Mouse (Mus musculus) neural tube, embryonic 10.5 days (tissue): Measurements from ENCODE around the gene Mex3b.

Source experiments
- DNase-seq: peaks from one replicate; pipeline ENCODE4 v3.0.0-alpha.2; 2017; ENCODE audit warnings: low spot score; ENCODE audit errors: extremely low spot score

The Mex3b gene

DNA sequence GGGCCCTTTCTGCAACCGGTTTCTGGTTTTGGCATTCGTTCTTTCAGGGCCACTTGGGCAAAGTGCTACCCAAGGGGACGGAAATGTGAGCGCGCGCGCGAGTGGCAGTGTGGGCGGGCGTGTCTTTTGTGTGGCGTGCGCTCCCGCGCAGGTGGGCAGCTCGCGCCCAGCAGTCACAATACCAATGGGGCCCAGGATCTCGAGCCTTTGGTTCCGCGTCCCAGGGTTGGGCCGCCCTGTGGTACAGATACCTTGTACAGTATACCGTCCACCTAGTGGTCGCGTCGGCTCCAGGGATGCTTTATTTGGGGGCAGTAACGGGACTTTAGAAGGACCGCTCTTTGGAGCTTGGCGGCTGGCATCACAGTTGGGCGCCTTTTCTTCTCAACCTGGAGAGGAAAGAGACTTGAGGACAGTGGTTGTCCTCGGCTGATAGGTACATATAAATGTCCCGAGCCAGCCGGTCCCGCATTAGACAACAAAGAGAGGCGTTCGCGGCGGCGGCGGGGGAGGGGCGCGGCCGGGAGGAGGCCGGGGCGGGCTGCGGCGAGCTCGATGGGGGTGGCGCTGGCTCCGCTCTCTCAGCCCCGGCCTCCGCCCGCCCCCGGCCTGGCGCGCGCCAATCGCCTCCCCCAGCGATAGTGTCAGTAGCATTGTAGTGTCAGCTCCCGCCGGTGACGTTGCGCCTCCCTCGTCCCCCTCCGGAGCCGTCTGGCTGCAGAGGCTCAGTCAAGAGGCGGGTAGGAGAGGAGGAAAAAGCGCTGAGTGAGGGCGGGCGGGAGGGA, 455 bp upstream of the Mex3b start:
- DNase-seq = peak; percentile 94

DNA sequence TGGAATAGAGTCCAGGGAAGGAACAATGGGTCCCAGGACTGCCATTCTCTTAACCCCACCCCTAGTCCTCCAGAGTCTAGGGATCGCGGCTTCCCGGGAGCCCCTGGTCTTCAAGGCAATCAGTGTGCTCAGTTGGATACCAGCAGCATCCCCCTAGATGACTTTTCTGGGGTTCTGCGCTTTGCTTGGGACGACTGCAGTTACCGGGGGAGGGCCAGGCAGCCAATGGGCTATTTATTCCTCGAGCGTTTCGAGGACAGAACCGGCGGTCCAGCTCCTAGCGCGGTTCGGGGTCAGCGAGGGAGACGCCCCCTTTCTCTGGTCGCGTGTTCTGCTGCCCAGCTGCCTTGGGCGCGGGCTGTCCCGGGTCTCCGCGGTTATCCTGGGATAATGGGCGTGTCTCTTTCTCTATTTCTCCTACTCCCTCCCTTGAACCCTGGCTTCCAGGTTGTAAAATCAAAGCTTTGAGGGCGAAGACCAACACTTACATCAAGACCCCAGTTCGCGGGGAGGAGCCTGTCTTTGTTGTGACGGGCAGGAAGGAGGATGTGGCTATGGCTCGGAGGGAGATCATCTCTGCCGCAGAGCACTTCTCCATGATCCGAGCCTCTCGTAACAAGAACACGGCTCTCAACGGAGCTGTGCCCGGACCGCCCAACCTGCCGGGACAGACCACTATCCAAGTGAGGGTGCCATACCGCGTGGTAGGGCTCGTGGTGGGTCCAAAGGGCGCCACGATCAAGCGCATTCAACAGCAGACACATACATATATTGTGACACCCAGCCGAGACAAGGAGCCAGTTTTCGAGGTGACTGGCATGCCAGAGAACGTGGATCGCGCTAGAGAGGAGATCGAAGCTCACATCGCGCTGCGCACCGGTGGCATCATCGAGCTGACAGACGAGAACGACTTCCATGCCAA, 1.4 kb downstream of the Mex3b start:
- peak; percentile 72 for DNase-seq

DNA sequence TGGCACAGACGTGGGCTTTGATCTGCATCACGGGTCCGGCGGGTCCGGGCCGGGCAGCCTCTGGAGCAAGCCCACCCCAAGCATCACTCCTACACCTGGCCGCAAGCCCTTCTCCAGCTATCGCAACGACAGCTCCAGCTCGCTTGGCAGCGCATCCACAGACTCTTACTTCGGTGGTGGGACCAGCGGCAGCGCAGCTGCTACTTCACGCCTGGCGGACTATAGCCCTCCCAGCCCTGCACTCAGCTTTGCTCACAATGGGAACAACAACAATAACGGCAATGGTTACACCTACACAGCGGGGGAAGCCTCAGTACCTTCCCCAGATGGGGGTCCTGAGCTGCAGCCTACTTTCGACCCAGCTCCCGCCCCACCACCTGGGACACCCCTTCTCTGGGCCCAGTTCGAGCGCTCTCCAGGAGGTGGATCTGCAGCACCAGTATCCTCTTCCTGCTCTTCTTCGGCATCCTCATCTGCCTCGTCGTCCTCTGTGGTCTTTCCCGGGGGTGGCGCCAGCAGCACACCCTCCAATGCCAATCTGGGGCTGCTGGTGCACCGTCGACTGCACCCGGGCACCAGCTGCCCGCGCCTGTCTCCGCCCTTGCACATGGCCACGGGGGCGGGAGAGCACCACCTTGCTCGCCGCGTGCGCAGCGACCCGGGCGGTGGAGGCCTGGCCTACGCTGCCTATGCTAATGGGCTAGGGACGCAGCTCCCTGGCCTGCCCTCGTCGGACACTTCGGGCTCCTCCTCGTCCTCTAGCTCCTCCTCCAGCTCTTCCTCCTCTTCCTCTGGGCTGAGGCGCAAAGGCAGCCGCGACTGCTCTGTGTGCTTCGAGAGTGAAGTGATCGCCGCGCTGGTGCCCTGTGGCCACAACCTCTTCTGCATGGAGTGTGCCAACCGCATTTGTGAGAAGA, 2.4 kb downstream of the Mex3b start:
- peak; percentile 77 for DNase-seq

DNA sequence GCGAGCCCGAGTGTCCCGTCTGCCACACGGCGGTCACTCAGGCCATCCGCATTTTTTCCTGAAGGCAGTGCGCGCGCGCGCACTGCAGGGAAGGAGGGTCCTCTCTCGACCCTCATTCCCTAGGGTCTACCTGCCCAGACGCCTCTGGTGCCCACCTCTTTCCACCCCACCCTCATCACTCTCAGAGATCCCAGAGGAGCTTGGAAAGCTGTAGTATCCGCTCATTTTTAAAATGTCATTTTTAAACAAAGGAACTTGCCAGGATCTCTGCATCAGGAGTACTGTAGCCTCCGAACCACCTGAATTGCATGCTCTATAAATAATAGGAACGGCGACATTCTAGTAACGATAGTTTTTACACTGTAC, 3.0 kb downstream of the Mex3b start:
- DNase-seq = no peak

DNA sequence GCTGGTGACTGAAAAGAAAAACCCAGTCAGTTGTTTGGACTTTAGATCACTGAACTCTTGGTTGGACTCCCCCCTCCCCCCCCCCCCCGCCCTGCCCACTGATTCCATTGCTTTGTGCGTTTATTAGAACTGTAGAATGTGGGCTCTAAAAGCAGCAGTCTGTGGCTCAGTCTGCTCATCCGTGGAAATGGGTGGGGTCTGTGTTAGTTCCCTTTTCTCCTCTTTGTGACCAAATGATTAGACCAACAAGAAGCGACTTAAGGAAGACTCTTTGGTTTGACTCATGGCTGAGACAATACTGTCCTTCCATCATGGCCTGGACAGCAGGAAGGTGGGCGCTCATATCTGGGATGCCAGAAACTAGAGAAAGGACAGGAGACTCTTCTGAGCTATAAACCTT, 9.4 kb downstream of the Mex3b start:
- DNase-seq = no peak

DNA sequence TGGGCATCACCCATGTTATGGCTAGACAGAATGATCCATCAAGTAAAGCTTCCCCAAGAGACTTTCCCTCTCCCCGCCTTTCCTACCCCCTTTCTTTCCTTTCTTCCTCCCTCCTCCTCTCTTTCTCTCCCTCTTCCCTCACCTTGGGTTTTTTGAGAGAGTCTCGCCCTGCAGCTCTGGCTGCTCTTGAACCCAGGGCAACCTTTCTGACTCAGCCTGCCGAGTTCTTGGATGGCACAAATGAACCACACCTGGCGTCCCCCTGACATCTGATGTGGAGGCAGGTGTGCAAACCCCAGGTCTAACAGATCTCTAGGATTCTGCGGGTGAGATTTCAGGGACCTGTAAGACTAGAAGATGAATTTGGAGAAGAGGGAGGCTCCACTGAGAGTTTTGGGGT, 12.9 kb downstream of the Mex3b start:
- DNase-seq = no peak

DNA sequence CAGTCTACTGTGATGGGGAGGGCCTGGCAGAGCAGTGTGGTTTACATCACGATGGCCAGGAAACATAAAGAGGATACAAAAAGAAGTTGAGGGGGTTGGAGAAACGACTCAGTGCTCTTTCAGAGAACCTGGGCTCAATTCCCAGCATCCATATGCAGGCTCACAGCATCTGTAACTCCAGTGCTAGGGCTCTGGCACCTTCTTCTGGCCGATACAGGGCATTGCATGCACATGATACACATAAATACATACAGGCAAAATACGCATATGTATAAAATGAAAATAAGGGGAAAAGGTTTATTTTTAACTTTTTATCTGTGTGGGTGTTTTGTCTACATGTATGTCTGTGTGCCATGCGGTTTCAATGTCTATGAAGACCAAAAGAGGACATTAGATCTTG, 13.6 kb downstream of the Mex3b start:
- no peak for DNase-seq

DNA sequence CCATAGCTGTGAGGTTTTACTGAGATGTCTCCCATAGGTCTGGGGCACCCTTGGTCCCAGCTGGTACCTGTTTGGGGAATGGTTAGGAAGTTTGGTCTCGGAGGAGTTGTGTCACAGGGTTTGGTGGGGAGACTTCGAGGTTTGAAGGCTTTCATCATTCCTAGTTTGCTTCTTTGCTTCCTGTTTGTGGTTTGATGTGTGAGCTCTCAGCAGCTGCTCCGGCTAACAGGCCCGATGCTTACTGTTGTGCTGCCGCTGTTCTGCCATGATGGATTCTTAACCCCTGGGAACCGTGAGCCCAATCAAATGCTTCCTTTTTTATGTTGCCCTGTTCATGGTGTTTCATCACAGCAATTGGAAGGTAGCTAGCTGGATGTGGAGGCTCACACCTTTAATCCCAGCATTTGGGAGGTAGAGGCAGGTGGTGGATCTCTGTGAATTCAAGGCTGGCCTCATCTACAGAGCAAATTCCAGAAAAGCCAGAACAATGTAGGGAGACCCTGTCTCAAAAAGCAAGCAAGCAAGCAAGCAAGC, 23.3 kb downstream of the Mex3b start:
- no peak for DNase-seq

DNA sequence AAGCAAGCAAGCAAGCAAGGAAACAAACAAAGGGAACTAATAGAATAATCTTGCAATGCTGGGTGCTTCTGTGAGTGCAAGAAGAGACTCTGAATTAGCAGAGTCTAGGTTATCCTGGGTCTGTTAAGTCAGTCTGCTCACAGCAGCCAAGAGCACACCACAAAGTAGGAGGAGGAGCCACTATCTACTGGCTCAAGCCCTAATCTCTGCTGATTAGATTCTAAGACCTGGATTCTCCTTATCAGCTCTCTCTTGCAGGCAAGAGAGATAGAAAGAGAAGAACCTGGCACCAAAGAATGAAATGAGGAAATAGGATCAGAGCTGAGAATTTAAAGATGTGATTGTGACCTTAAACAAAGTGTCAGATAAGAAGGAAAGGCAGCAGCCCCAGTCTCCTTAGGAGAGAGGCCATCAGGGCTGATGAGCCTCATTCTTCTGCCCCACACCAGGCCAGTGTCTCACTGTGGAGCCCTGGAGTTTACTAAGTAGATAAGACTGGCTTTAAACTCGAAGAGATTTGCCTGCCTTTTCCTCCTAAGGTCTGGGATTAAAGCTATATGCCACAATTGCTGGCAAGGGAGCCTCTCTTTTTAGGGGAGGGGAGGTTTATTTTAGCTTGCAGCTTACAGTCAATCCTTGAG, 23.9 kb downstream of the Mex3b start:
- no peak for DNase-seq

DNA sequence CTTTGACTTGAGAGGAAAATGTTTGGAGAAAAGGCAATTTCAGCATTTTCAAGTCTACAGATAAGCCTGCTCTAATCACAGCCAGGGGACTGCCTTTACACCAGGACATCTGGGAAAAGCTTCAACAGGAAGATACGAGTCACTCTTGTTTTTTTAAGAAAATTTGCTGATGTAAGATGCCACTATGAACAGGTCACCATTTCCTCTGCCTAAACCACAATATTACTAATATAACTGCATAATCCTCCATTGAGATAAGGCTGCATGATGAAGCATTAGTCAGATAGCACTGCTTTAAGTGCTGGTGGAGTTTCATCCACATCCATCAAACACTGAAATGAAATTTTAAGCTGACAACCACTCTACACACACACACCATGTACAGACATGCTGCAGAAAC, 27.2 kb downstream of the Mex3b start:
- DNase-seq = no peak

DNA sequence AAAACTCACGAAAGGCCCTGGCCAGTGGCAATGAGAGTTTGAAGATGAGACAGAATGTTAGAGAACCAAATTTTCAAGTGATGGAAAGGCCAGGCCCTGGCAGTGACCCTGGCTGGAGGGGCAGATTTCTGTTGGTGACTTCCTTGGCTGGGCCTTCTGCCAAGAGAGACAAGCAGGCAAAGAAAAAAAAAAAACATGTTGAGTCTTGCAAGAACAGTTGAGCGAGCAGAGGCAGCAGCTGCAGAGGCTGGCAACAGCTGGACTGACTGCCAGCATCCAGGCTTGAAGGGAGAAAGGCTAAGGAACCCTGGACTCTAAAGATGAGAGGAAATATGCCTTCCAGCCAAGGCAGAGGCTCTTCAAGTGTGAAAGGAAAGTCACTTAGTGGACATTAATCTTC, 28.5 kb downstream of the Mex3b start:
- DNase-seq = no peak

DNA sequence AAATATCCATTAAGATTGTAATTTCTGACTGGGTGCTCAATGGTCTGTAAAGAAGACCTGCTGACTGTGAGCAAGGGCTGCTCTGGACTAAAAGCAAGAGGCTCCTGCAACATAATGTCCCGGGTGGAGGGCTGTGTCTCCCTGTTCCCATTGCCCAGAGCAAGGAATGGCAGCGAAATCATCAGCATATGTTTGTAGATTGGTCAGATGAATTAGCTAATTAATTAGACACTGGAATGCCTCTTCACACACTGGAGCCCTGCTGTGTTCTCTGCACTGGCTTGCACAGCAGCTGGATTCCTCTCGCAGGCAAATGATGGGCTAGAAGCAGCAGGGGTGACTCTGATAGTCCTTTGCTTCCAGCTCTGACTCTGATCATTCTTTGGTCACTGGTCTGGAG, 29.6 kb downstream of the Mex3b start:
- DNase-seq = no peak

DNA sequence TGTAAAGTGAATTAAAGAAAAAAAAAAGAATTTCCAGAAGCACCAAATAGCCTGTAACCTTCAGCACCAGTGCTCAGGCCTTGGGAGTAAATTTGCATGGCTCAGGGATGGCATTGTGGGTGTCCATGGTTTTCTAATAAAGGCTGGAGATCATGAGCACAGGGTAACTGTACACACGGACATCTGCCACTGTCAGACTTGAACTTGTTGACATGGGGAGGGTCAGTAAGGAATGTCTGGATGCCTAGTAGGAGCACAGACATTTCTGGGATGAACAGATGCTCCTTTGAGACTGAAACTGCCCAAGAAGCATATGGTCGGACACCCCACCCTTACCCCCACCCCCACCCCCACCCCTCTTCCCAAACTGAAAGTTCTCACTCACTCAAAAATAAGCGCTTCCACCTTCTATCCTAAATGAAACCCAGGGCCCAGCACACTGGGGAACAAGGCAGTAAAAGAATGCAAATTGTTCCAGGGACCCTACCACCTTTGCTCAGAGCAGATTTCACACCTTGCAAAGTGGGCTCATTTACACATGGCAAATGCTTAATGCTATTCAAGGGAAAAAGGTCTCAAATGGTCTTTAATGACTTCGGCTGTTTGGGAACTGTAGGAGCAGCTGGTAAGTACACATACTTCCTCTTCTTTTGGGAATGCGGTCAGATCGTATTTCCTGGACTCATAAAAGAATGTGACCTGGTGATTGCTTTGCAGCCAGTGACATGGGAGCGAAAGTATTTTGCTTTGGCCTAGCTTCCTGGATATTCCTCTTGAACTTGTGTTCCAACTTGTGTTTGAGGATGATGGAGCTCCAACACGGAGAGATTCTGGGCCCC, 32.5 kb downstream of the Mex3b start:
- DNase-seq = no peak

DNA sequence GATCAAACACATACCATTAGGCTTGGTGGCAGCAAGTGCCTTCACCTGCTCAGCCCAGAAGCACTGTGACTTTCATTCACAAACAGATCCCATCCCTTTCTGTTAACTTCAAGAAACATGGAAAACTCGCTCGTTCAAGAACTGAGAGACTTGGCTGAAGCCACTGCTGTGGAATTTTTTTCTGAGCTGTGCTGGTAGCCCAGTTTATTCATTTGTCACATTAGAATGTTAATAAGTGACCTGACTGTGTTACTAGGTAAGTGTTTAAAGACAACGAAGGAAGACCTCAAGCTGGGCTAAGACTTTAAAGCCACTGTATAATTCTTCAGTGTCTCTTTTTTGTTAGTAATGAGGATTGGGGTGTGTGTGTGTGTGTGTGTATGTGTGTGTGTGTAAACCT, 35.9 kb downstream of the Mex3b start:
- no peak for DNase-seq

DNA sequence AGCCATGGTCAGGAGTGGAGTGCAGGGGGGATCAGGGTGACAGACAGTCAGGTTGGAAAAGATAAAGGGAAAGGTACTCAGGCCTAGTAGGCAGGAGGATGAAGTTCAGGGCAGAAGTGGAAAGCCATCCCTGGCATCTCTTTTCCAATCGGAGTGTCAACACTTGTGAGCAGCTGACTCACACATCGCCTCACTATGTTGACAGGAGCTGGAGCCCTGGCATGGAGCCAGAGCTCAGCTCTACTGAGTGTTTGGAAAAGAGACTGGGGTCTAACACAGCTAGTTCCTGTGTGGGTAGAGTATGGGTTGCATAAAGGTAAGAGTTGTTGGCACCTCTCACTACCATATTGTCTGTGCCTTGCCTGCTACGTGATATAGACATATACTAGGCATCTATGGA, 38.4 kb downstream of the Mex3b start:
- no peak for DNase-seq

DNA sequence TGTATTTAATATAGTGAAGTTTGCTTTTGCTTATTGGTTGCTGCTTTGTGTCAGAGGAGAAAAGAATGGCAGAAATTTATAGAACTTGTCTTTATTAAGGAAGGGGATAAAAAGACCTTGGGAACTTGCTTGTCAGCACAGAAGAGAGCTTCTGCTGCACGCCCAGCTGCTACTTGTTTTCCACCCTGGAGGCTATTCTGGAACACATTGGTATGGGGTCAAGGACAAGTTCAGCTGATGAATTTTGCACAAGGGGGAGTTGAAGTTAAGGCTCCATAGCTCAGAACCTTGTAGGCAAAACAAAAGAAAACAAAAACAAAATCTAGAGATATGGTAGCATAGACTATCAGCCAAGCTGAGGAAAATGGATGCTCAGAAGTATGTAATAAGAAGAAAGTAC, 39.9 kb downstream of the Mex3b start:
- DNase-seq = no peak

DNA sequence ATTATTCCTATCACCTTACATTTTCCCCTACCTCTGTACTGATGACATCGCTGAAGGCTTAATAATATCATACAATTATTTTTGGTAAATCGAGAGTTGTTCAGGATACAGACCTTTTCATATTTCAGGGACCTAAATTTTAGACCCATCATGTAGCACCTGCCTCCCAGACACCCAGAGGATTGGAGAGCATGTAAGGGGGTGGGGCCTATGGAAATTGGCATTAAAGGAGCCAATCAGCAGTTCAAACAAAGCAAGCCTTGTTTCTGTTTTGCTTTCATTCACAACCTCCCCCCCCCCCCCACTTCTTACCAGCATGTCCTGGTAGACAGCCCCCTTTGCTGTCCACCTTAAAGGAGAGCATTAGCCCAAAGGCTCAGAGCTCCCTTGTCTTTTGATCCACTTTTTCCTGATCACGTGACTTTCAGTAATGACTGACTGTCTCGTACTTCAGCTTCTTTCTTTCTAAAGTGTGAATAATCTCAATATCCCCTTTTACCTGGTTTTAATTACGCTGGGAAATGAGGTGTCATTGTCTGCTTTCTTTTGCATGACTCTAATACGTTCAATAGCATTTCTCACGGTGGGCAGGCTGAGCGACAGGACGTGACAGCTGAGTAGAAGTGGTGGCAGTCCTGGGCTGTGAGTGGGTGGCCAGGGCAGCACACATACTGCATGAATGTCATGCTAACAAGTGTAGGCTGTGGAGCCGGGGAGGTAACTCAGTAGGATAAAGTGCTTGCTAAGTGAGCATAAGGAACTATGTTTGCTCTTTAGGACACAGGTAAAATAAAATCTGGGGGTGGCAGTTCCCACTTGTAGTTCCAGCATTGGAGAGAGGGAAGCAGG, 43.6 kb downstream of the Mex3b start:
- DNase-seq = no peak

DNA sequence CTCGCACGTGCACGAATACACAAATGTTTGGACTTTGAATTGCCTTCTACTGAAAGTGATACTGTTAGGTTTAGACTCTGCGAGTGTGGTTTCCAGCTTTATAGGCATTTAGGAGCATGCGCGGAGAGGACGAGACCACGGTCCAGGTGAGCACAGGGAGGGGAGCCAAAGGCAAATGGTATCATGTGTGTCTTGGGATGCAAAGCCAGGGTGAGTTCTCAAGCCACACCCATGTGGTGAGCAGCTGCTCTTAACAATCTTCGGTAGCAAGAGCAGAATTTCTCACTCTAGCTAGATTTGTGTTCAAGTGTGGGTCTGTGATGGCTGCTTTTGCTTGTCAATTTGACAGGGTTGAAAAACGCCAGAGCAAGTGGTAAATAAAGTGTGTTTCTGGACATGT, 44.4 kb downstream of the Mex3b start:
- DNase-seq = no peak

DNA sequence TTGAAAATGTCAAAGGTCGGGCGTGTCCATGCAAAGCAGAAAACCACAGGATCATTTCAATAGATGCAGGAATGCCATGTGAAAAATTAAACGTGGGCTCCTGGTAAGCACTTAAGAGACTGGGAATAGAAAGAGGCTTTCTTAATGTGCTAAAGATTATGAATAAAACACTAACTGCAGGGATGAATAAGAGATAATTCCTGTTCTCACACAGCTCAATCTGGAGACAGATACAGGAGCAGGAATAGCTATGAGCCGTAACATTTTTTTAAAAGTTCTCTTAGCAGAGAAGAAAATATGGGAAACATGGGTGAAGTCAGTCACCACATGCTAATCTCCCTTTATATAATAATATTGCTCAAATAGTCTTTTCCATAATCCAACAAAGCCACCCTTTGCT, 47.2 kb downstream of the Mex3b start:
- DNase-seq = no peak
